ENCODE assay signal across 27 mouse cellular contexts in genomic region chr1:127135521-127135920, GRCm38 (mm10).
"Had no signal": no experiment of that assay in that cellular context is flagged by ENCODE, and none has a peak within 500 bp of the region (broad histone marks: within the 10 kb centered on the region; RNA-seq: fewer than 3 reads in every experiment).

No protein-coding gene starts in this region.

- H3K36me3 ChIP-seq: heart, embryonic 13.5 days; heart, embryonic 15.5 days; hindbrain, embryonic 10.5 days; hindbrain, embryonic 12.5 days; intestine, embryonic 15.5 days; limb, embryonic 10.5 days; limb, embryonic 12.5 days; liver, embryonic 13.5 days; liver, embryonic 15.5 days had no signal

- H3K4me1 ChIP-seq: heart, embryonic 13.5 days; heart, embryonic 15.5 days; hindbrain, embryonic 12.5 days; intestine, embryonic 15.5 days; limb, embryonic 10.5 days; limb, embryonic 12.5 days; liver, embryonic 13.5 days; liver, embryonic 15.5 days had no signal

- H3K9me3 ChIP-seq: heart, embryonic 13.5 days; heart, embryonic 15.5 days; hindbrain, embryonic 10.5 days; hindbrain, embryonic 12.5 days; intestine, embryonic 15.5 days; limb, embryonic 10.5 days; limb, embryonic 12.5 days; liver, embryonic 13.5 days; liver, embryonic 15.5 days had no signal

- H3K27me3 ChIP-seq: heart, embryonic 13.5 days; heart, embryonic 15.5 days; hindbrain, embryonic 12.5 days; intestine, embryonic 15.5 days; limb, embryonic 12.5 days; liver, embryonic 13.5 days; liver, embryonic 15.5 days had no signal

- H3K9ac ChIP-seq: heart, embryonic 13.5 days; heart, embryonic 15.5 days; hindbrain, embryonic 12.5 days; hindbrain, embryonic 14.5 days; intestine, embryonic 15.5 days; limb, embryonic 12.5 days; liver, embryonic 13.5 days; liver, embryonic 15.5 days had no signal

- ATAC-seq: hindbrain, embryonic 16.5 days; inflammation-experienced regulatory T-cells, adult 6 months; intestine, embryonic 15.5 days; intestine, postnatal 0 days had no signal

- H3K4me2 ChIP-seq: heart, embryonic 13.5 days; heart, embryonic 15.5 days; hindbrain, embryonic 12.5 days; hindbrain, embryonic 14.5 days; intestine, embryonic 15.5 days; limb, embryonic 12.5 days; liver, embryonic 11.5 days; liver, embryonic 13.5 days; liver, embryonic 15.5 days had no signal

- H3K27ac ChIP-seq: gastrocnemius, adult 2 months; heart, adult 2 months; heart, embryonic 13.5 days; heart, embryonic 15.5 days; hindbrain, embryonic 10.5 days; hindbrain, embryonic 12.5 days; hindbrain, embryonic 14.5 days; intestine, embryonic 15.5 days; limb, embryonic 10.5 days; limb, embryonic 12.5 days; liver, embryonic 13.5 days; liver, embryonic 15.5 days had no signal

- H3K4me3 ChIP-seq: gastrocnemius, adult 2 months; heart, adult 2 months; heart, embryonic 13.5 days; heart, embryonic 15.5 days; hindbrain, embryonic 10.5 days; hindbrain, embryonic 12.5 days; intestine, embryonic 15.5 days; limb, embryonic 10.5 days; limb, embryonic 12.5 days; liver, embryonic 13.5 days; liver, embryonic 15.5 days had no signal

- DNase-seq: gastrocnemius, adult 2 months; gastrocnemius, postnatal 10 days; gastrocnemius, postnatal 25 days; heart, postnatal 14 days; heart, postnatal 4 days; kidney, adult 18-20 months; kidney, adult 8-10 months; kidney, postnatal 10 days; kidney, postnatal 36 days; layer of hippocampus, adult 9-11 months; layer of hippocampus, postnatal 36 days; liver; liver, embryonic 13.5 days had no signal
